Mouse (Mus musculus) kidney, embryonic 16.5 days (tissue): ENCODE measurements at regions not wholly inside any gene's neighbourhood (a gene's known extent, or its start where the extent isn't known, plus 50 kb on each side); places are given as distances from the start of the nearest gene placed in this dataset.
A peak's percentile ranks its signal among the peaks of the same experiment; 100 is the strongest.

ENCODE experiments used
- ATAC-seq: fragments of 200-750 bp; cut with Nextera tagmentation; 2 replicates; pipeline ENCODE4 v1.8.0; 2017; ENCODE audit warnings: moderate TSS enrichment; ENCODE audit not compliant: low FRiP score, low TSS enrichment
- H3K27ac ChIP-seq: fragments of 300-500 bp; sonication (generic); 2 replicates; pipeline ENCODE4 v1.5.1; 2014; ENCODE audit warnings: low read length
- H3K27me3 ChIP-seq: fragments of 300-500 bp; sonication (generic); 2 replicates; pipeline ENCODE4 v1.6.1; 2014; ENCODE audit warnings: low read length, control low read depth, mixed read lengths; ENCODE audit not compliant: insufficient read depth
- H3K36me3 ChIP-seq: fragments of 300-500 bp; sonication (generic); 2 replicates; pipeline ENCODE4 v1.6.1; 2014; ENCODE audit warnings: low read length, control low read depth, mixed read lengths; ENCODE audit not compliant: insufficient read depth
- H3K4me1 ChIP-seq: fragments of 300-500 bp; sonication (generic); 2 replicates; pipeline ENCODE4 v1.6.1; 2014; ENCODE audit warnings: low read length, control low read depth, mixed read lengths; ENCODE audit not compliant: insufficient read depth
- H3K4me2 ChIP-seq: fragments of 300-500 bp; sonication (generic); replicated peaks from 2 replicates; pipeline ENCODE4 v1.6.1; 2014; ENCODE audit warnings: low read depth, low read length
- H3K4me3 ChIP-seq: fragments of 300-500 bp; sonication (generic); 2 replicates; pipeline ENCODE4 v1.5.1; 2014; ENCODE audit warnings: mild to moderate bottlenecking, low read length
- H3K9ac ChIP-seq: fragments of 300-500 bp; sonication (generic); replicated peaks from 2 replicates; pipeline ENCODE4 v1.6.1; 2014; ENCODE audit warnings: low read length
- H3K9me3 ChIP-seq: fragments of 300-500 bp; sonication (generic); 2 replicates; pipeline ENCODE4 v1.6.1; 2016; ENCODE audit warnings: low read length, control low read depth
- WGBS: fragments of 180-500 bp; shearing (Covaris S2); extraction: QIAGEN DNeasy Blood & Tissue Kit; methylation state at CpG from one replicate; pipeline ENCODE4 v1.1.7; 2014; 5-methylcytosine and 5-hydroxymethylcytosine counted together

- H3K27me3 ChIP-seq = peaks cover 16% of the 10 kb centered on the region
- no peak overlapping the region for H3K4me2 ChIP-seq
- no peak overlapping the region for H3K4me3 ChIP-seq
- no peak for ATAC-seq
- no peak overlapping the region for H3K27ac ChIP-seq
- no peaks in the 10 kb centered on the region for H3K9me3 ChIP-seq
- peaks cover 3% of the 10 kb centered on the region; the same call in 1 of the 2 replicates for H3K4me1 ChIP-seq
- no peaks in the 10 kb centered on the region for H3K36me3 ChIP-seq
- 71% methylated on average over 6 of the region's 6 CpGs for WGBS
- H3K9ac ChIP-seq = no peak overlapping the region
Observed at GRCm38 (mm10) chr4:82166087-82166486, 539.5 kb downstream of the Nfib start.

GRCm38 (mm10) chr4:82164058-82164457 lies 541.5 kb downstream of the Nfib start:
- Histone ChIP-seq H3K27ac (no peak overlapping the region), H3K27me3 (peaks cover 22% of the 10 kb centered on the region), H3K9ac (no peak overlapping the region), H3K36me3 (no peaks in the 10 kb centered on the region), H3K4me1 (no peaks in the 10 kb centered on the region), H3K9me3 (no peaks in the 10 kb centered on the region), H3K4me2 (no peak overlapping the region), H3K4me3 (no peak overlapping the region)
- WGBS = 33% methylated on average over 1 of the region's 1 CpGs
- ATAC-seq = no peak

- ATAC-seq = no peak
- no peaks in the 10 kb centered on the region for H3K4me1 ChIP-seq
- H3K4me2 ChIP-seq = no peak overlapping the region
- no peak overlapping the region for H3K4me3 ChIP-seq
- no peaks in the 10 kb centered on the region for H3K9me3 ChIP-seq
- H3K9ac ChIP-seq = no peak overlapping the region
- 54% methylated on average over 2 of the region's 2 CpGs for WGBS
- no peak overlapping the region for H3K27ac ChIP-seq
- peaks cover 26% of the 10 kb centered on the region for H3K27me3 ChIP-seq
- H3K36me3 ChIP-seq = no peaks in the 10 kb centered on the region
Observed at GRCm38 (mm10) chr4:82161818-82162217, 543.7 kb downstream of the Nfib start.

GRCm38 (mm10) chr4:82161232-82161631 lies 544.3 kb downstream of the Nfib start:
- 91% methylated on average over 2 of the region's 2 CpGs for WGBS
- no peaks in the 10 kb centered on the region for H3K9me3 ChIP-seq
- no peaks in the 10 kb centered on the region for H3K4me1 ChIP-seq
- no peak overlapping the region for H3K4me2 ChIP-seq
- no peak overlapping the region for H3K27ac ChIP-seq
- no peak for ATAC-seq
- no peak overlapping the region for H3K9ac ChIP-seq
- H3K4me3 ChIP-seq = no peak overlapping the region
- H3K27me3 ChIP-seq = peaks cover 28% of the 10 kb centered on the region
- H3K36me3 ChIP-seq = no peaks in the 10 kb centered on the region

- Histone ChIP-seq H3K36me3 (no peaks in the 10 kb centered on the region), H3K27ac (no peak overlapping the region), H3K9ac (no peak overlapping the region), H3K9me3 (no peaks in the 10 kb centered on the region), H3K4me1 (no peaks in the 10 kb centered on the region), H3K27me3 (peaks cover 36% of the 10 kb centered on the region), H3K4me2 (no peak overlapping the region), H3K4me3 (no peak overlapping the region)
- ATAC-seq = no peak
- 87% methylated on average over 5 of the region's 5 CpGs for WGBS
Observed at GRCm38 (mm10) chr4:82160233-82160632, 545.3 kb downstream of the Nfib start.

GRCm38 (mm10) chr4:82155642-82156320 lies 549.8 kb downstream of the Nfib start:
- H3K4me1 ChIP-seq = no peaks in the 10 kb centered on the region
- H3K9ac ChIP-seq = no peak overlapping the region
- 26% methylated on average over 7 of the region's 7 CpGs for WGBS
- no peak overlapping the region for H3K4me2 ChIP-seq
- H3K27me3 ChIP-seq = peaks cover 50% of the 10 kb centered on the region
- H3K27ac ChIP-seq = no peak overlapping the region
- H3K4me3 ChIP-seq = no peak overlapping the region
- no peaks in the 10 kb centered on the region for H3K9me3 ChIP-seq
- no peaks in the 10 kb centered on the region for H3K36me3 ChIP-seq
- no peak for ATAC-seq

GRCm38 (mm10) chr4:82154021-82154555 lies 551.5 kb downstream of the Nfib start:
- Histone ChIP-seq H3K27me3 (peaks cover 44% of the 10 kb centered on the region), H3K4me1 (no peaks in the 10 kb centered on the region), H3K36me3 (no peaks in the 10 kb centered on the region), H3K4me3 (no peak overlapping the region), H3K4me2 (no peak overlapping the region), H3K9ac (no peak overlapping the region), H3K9me3 (no peaks in the 10 kb centered on the region), H3K27ac (no peak overlapping the region)
- no peak for ATAC-seq
- 84% methylated on average over 9 of the region's 9 CpGs for WGBS

- Histone ChIP-seq H3K4me1 (no peaks in the 10 kb centered on the region), H3K4me2 (no peak overlapping the region), H3K4me3 (no peak overlapping the region), H3K36me3 (no peaks in the 10 kb centered on the region), H3K27me3 (peaks cover 44% of the 10 kb centered on the region), H3K9ac (no peak overlapping the region), H3K27ac (no peak overlapping the region), H3K9me3 (no peaks in the 10 kb centered on the region)
- ATAC-seq = no peak
- WGBS = 64% methylated on average over 5 of the region's 5 CpGs
Observed at GRCm38 (mm10) chr4:82153604-82154003, 551.9 kb downstream of the Nfib start.

GRCm38 (mm10) chr4:82149957-82150356 lies 555.6 kb downstream of the Nfib start:
- H3K27me3 ChIP-seq = peaks cover 36% of the 10 kb centered on the region
- H3K4me3 ChIP-seq = no peak overlapping the region
- no peaks in the 10 kb centered on the region for H3K9me3 ChIP-seq
- no peak overlapping the region for H3K4me2 ChIP-seq
- H3K36me3 ChIP-seq = no peaks in the 10 kb centered on the region
- no peaks in the 10 kb centered on the region; the same call in 1 of the 2 replicates for H3K4me1 ChIP-seq
- H3K27ac ChIP-seq = no peak overlapping the region
- no peak overlapping the region for H3K9ac ChIP-seq
- WGBS = 13% methylated on average over 1 of the region's 1 CpGs
- peak; percentile 89 for ATAC-seq
